Mouse (Mus musculus) liver, embryonic 12.5 days (tissue): ENCODE results near the gene Trpc2. TPM values are rescaled to one million over a fixed set of nuclear protein-coding genes. Genes with fewer than 3 reads are reported as not detected.

Source experiments
- ATAC-seq: fragments of 200-750 bp; cut with Nextera tagmentation; 2 replicates; pipeline ENCODE4 v1.8.0; 2017; ENCODE audit warnings: moderate number of reproducible peaks, mild to moderate bottlenecking, moderate library complexity
- H3K27ac ChIP-seq: fragments of 300-500 bp; sonication (generic); 2 replicates; pipeline ENCODE4 v1.5.1; 2016; ENCODE audit warnings: mild to moderate bottlenecking
- H3K27me3 ChIP-seq: fragments of 300-500 bp; sonication (generic); replicated peaks from 2 replicates; pipeline ENCODE4 v1.6.1; 2016; ENCODE audit warnings: mild to moderate bottlenecking, moderate library complexity
- H3K36me3 ChIP-seq: fragments of 300-500 bp; sonication (generic); 2 replicates; pipeline ENCODE4 v1.6.1; 2016; ENCODE audit warnings: mild to moderate bottlenecking, moderate library complexity
- H3K4me1 ChIP-seq: fragments of 300-500 bp; sonication (generic); 2 replicates; pipeline ENCODE4 v1.6.1; 2016
- H3K4me2 ChIP-seq: fragments of 300-500 bp; sonication (generic); 2 replicates; pipeline ENCODE4 v1.6.1; 2016; ENCODE audit warnings: mild to moderate bottlenecking, moderate library complexity
- H3K4me3 ChIP-seq: fragments of 300-500 bp; sonication (generic); 2 replicates; pipeline ENCODE4 v1.5.1; 2016; ENCODE audit warnings: mild to moderate bottlenecking, moderate library complexity
- H3K9ac ChIP-seq: fragments of 300-500 bp; sonication (generic); 2 replicates; pipeline ENCODE4 v1.6.1; 2016; ENCODE audit warnings: mild to moderate bottlenecking, moderate library complexity
- H3K9me3 ChIP-seq: fragments of 300-500 bp; sonication (generic); replicated peaks from 2 replicates; pipeline ENCODE4 v1.6.1; 2016; ENCODE audit warnings: mild to moderate bottlenecking, moderate library complexity
- WGBS: fragments of 180-500 bp; shearing (Covaris S2); methylation state at CpG from one replicate; pipeline ENCODE4 v1.1.7; 2016; ENCODE audit not compliant: insufficient replicate concordance; 5-methylcytosine and 5-hydroxymethylcytosine counted together
- polyA plus RNA-seq: library from polyadenylated mRNA; unstranded; fragments of >200 nt; fragmentation: Nextera tagmentation; extraction: Ambion mirVana; gene quantifications from 2 replicates; pipeline ENCODE4 v1.2.1, GENCODE M21; 2016

Gene Trpc2
- polyA plus RNA-seq, 1 experiment from 2014 or later = not detected

GRCm38 (mm10) chr7:102076714-102077296 is 6.1 kb upstream of the Trpc2 start:
- no peak overlapping the region for H3K9ac ChIP-seq
- H3K27ac ChIP-seq = no peak overlapping the region
- H3K4me2 ChIP-seq = no peak overlapping the region
- no peaks in the 10 kb centered on the region for H3K27me3 ChIP-seq
- WGBS = 75% methylated on average over 7 of the region's 7 CpGs
- H3K36me3 ChIP-seq = peaks cover 97% of the 10 kb centered on the region
- no peaks in the 10 kb centered on the region for H3K4me1 ChIP-seq
- H3K4me3 ChIP-seq = no peak overlapping the region
- ATAC-seq = peak; percentile 37; the same call in 1 of the 2 replicates
- no peaks in the 10 kb centered on the region for H3K9me3 ChIP-seq

- Histone ChIP-seq H3K4me2 (no peak overlapping the region), H3K27me3 (no peaks in the 10 kb centered on the region), H3K9me3 (no peaks in the 10 kb centered on the region), H3K9ac (no peak overlapping the region), H3K36me3 (peaks cover 97% of the 10 kb centered on the region), H3K4me3 (no peak overlapping the region), H3K27ac (no peak overlapping the region), H3K4me1 (no peaks in the 10 kb centered on the region)
- no peak for ATAC-seq
- WGBS = 74% methylated on average over 7 of the region's 7 CpGs
These were observed 4.4 kb upstream of the Trpc2 start for GRCm38 (mm10) chr7:102078517-102078916.

GRCm38 (mm10) chr7:102080311-102080710 is 2.6 kb upstream of the Trpc2 start:
- H3K27me3 ChIP-seq = no peaks in the 10 kb centered on the region
- H3K4me3 ChIP-seq = no peak overlapping the region
- no peak for ATAC-seq
- H3K4me2 ChIP-seq = no peak overlapping the region
- 81% methylated on average over 8 of the region's 8 CpGs for WGBS
- no peaks in the 10 kb centered on the region for H3K9me3 ChIP-seq
- H3K4me1 ChIP-seq = no peaks in the 10 kb centered on the region
- no peak overlapping the region for H3K27ac ChIP-seq
- peaks cover 94% of the 10 kb centered on the region for H3K36me3 ChIP-seq
- H3K9ac ChIP-seq = no peak overlapping the region

- Histone ChIP-seq H3K27ac (no peak overlapping the region), H3K27me3 (no peaks in the 10 kb centered on the region), H3K9ac (no peak overlapping the region), H3K4me1 (no peaks in the 10 kb centered on the region), H3K36me3 (peaks cover 80% of the 10 kb centered on the region), H3K9me3 (no peaks in the 10 kb centered on the region), H3K4me2 (no peak overlapping the region), H3K4me3 (no peak overlapping the region)
- ATAC-seq = no peak
- 86% methylated on average over 5 of the region's 5 CpGs for WGBS
These were observed 1.1 kb upstream of the Trpc2 start for GRCm38 (mm10) chr7:102081784-102082183.

GRCm38 (mm10) chr7:102084041-102084696 is 1.3 kb downstream of the Trpc2 start:
- Histone ChIP-seq H3K4me2 (no peak overlapping the region), H3K27ac (no peak overlapping the region), H3K4me1 (no peaks in the 10 kb centered on the region), H3K9me3 (no peaks in the 10 kb centered on the region), H3K9ac (no peak overlapping the region), H3K4me3 (no peak overlapping the region), H3K36me3 (peaks cover 57% of the 10 kb centered on the region), H3K27me3 (no peaks in the 10 kb centered on the region)
- WGBS = 88% methylated on average over 26 of the region's 26 CpGs
- ATAC-seq = no peak

- WGBS = 67% methylated on average over 4 of the region's 4 CpGs
- peaks cover 27% of the 10 kb centered on the region for H3K36me3 ChIP-seq
- no peak overlapping the region for H3K4me3 ChIP-seq
- no peak overlapping the region for H3K4me2 ChIP-seq
- no peaks in the 10 kb centered on the region for H3K4me1 ChIP-seq
- ATAC-seq = no peak
- no peak overlapping the region for H3K9ac ChIP-seq
- H3K27ac ChIP-seq = no peak overlapping the region
- no peaks in the 10 kb centered on the region for H3K9me3 ChIP-seq
- no peaks in the 10 kb centered on the region for H3K27me3 ChIP-seq
These were observed 4.4 kb downstream of the Trpc2 start for GRCm38 (mm10) chr7:102087336-102087735.

- no peaks in the 10 kb centered on the region for H3K36me3 ChIP-seq
- H3K27me3 ChIP-seq = peaks cover 43% of the 10 kb centered on the region
- no peak overlapping the region for H3K27ac ChIP-seq
- WGBS = 10% methylated on average over 30 of the region's 30 CpGs
- H3K9ac ChIP-seq = peak overlapping the region; percentile 33
- H3K4me1 ChIP-seq = peaks cover 43% of the 10 kb centered on the region
- H3K4me3 ChIP-seq = peak overlapping the region; percentile 39
- H3K9me3 ChIP-seq = no peaks in the 10 kb centered on the region
- H3K4me2 ChIP-seq = peak overlapping the region; percentile 76
- peak; percentile 59 for ATAC-seq
These were observed 17.1 kb downstream of the Trpc2 start for GRCm38 (mm10) chr7:102099760-102100661.

- no peak for ATAC-seq
- H3K36me3 ChIP-seq = no peaks in the 10 kb centered on the region
- H3K27me3 ChIP-seq = peaks cover 43% of the 10 kb centered on the region
- H3K4me2 ChIP-seq = no peak overlapping the region
- no peak overlapping the region for H3K9ac ChIP-seq
- 52% methylated on average over 5 of the region's 5 CpGs for WGBS
- no peaks in the 10 kb centered on the region for H3K9me3 ChIP-seq
- no peak overlapping the region for H3K27ac ChIP-seq
- H3K4me1 ChIP-seq = peaks cover 43% of the 10 kb centered on the region
- H3K4me3 ChIP-seq = no peak overlapping the region
These were observed 18.0 kb downstream of the Trpc2 start for GRCm38 (mm10) chr7:102100868-102101267.

- H3K9ac ChIP-seq = no peak within 1 kb of the TSS
- no peak for ATAC-seq
- H3K27me3 ChIP-seq = peaks cover 44% of the 10 kb centered on the region
- H3K4me1 ChIP-seq = peaks cover 43% of the 10 kb centered on the region
- no peaks in the 10 kb centered on the region for H3K36me3 ChIP-seq
- no peaks in the 10 kb centered on the region for H3K9me3 ChIP-seq
- no peak within 1 kb of the TSS for H3K4me3 ChIP-seq
- peak within 1 kb of the TSS; percentile 76 for H3K4me2 ChIP-seq
- WGBS = 61% methylated on average over 5 of the region's 5 CpGs
- H3K27ac ChIP-seq = no peak within 1 kb of the TSS
These were observed 18.6 kb downstream of the Trpc2 start, which contains the start of gene Art1 for GRCm38 (mm10) chr7:102101487-102101886. TSS of gene Art1 (plus strand) at chr7:102101743.

- Histone ChIP-seq H3K4me1 (peaks cover 50% of the 10 kb centered on the region), H3K4me3 (no peak overlapping the region), H3K4me2 (no peak overlapping the region), H3K27ac (no peak overlapping the region), H3K36me3 (no peaks in the 10 kb centered on the region), H3K27me3 (peaks cover 45% of the 10 kb centered on the region), H3K9me3 (no peaks in the 10 kb centered on the region), H3K9ac (no peak overlapping the region)
- ATAC-seq = no peak
- 60% methylated on average over 8 of the region's 8 CpGs for WGBS
These were observed 19.3 kb downstream of the Trpc2 start for GRCm38 (mm10) chr7:102102241-102102640.

GRCm38 (mm10) chr7:102102696-102103095 is 19.8 kb downstream of the Trpc2 start:
- peaks cover 45% of the 10 kb centered on the region for H3K27me3 ChIP-seq
- H3K4me1 ChIP-seq = peaks cover 51% of the 10 kb centered on the region
- no peaks in the 10 kb centered on the region for H3K9me3 ChIP-seq
- H3K9ac ChIP-seq = no peak overlapping the region
- H3K36me3 ChIP-seq = no peaks in the 10 kb centered on the region
- H3K4me2 ChIP-seq = 0 out of 2 replicates have a peak overlapping the region, but pooled peaks have one; percentile 4
- no peak overlapping the region for H3K4me3 ChIP-seq
- H3K27ac ChIP-seq = 0 out of 2 replicates have a peak overlapping the region, but pooled peaks have one; percentile 43
- 50% methylated on average over 6 of the region's 6 CpGs for WGBS
- no peak for ATAC-seq

- Histone ChIP-seq H3K9me3 (no peaks in the 10 kb centered on the region), H3K9ac (0 out of 2 replicates have a peak overlapping the region, but pooled peaks have one; percentile 14), H3K27me3 (peaks cover 36% of the 10 kb centered on the region), H3K4me3 (no peak overlapping the region), H3K27ac (0 out of 2 replicates have a peak overlapping the region, but pooled peaks have one; percentile 43), H3K4me1 (peaks cover 51% of the 10 kb centered on the region), H3K4me2 (0 out of 2 replicates have a peak overlapping the region, but pooled peaks have one; percentile 5), H3K36me3 (no peaks in the 10 kb centered on the region)
- WGBS = 35% methylated on average over 2 of the region's 2 CpGs
- ATAC-seq = peak; percentile 79
These were observed 20.6 kb downstream of the Trpc2 start for GRCm38 (mm10) chr7:102103555-102103954.
